Mouse (Mus musculus) adrenal gland, adult 8-10 months (tissue): ENCODE measurements around the gene 1700017N19Rik. TPM values are rescaled to one million over a fixed set of nuclear protein-coding genes. Genes with fewer than 3 reads are reported as not detected.
"Not testable (repeated sequence)": the region's sequence is repeated elsewhere in the genome, so short reads cannot be mapped to it uniquely, and the experiment has no call there.

Source experiments
- DNase-seq: peaks from one replicate; pipeline ENCODE4 v3.0.0; 2022
- total RNA-seq, 4 experiments: library from RNA; stranded (reverse); gene quantifications; 2 replicates each; pipeline ENCODE4 v1.2.4; 2022

The 1700017N19Rik gene
- not detected for total RNA-seq

DNA sequence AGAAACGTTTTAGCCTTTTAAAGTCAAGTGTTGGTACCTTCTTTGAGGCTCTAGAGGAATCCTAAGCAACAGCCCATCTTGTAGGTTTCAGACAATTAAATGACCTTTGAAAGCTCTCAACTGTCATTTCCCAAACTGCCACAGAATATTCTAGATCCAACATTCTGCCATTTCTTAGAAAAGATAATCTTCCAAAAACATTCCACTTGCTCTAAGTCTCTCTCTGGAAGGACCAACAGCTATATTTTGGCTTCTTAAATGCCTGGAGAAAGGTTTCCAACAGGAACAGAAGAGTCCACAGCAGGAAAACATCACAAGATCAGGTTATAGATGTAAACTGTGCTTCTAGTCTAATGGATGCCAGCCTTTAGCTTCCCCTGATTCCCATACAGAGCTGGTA is at the start of gene 1700017N19Rik, which contains the start of gene 4930430F08Rik:
1700017N19Rik (plus strand) TSS at position 162 of the 400 bp plus-strand sequence.
4930430F08Rik (minus strand) TSS at position 101 of the 400 bp plus-strand sequence.
- no peak for DNase-seq

DNA sequence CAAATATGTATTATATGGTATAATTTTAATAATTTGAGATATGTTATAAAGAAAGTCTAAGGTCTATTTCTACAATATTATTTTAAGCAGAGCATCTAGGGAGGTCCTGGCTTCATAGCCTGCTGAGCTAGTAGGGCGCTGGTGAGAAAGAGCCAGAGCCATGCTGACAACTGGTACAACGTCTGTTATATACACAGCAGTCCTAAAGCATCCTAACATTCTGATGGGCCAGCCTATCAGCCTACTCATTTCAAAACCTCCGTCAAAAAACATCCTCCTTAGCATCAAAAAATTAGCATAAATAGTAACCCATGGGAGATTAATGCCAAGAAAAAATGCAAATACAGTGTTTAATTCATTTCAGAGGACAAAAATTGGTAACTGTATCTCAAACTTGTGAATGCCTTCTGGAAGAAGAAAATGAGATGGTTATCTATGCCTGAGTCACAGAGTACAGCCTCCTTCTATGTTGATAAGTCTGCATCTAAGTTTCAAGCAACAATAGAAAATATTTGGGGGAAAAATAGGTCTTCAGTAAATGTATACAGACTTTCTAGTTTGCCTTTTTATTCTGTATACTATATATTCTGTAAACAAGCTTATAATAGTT is 33.6 kb upstream of the 1700017N19Rik start:
- no peak for DNase-seq

DNA sequence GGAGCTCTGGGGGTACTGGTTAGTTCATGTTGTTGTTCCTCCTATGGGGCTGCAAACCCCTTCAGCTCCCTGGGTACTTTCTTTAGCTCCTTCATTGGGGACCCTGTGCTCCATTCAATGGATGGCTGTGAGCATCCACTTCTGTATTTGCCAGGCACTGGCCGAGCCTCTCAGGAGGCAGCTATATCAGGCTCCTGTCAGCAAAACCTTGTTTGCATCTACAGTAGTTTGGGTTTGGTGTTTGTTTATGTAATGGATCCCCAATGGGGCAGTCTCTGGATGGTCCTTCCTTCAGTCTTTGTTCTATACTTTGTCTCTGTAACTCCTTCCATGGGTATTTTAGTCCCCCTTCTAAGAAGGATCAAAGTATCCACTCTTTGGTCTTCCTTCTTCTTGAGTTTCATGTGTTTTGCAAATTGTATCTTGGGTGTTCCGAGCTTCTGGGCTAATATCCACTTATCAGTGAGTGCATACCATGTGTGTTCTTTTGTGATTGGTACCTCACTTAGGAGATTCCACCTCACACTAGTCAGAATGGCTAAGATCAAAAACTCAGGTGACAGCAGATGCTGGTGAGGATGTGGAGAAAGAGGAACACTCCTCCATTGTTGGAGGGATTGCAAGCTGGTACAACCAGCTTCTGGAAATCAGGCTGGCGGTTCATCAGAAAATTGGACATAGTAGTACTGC is 29.9 kb upstream of the 1700017N19Rik start:
- not testable (repeated sequence) for DNase-seq

DNA sequence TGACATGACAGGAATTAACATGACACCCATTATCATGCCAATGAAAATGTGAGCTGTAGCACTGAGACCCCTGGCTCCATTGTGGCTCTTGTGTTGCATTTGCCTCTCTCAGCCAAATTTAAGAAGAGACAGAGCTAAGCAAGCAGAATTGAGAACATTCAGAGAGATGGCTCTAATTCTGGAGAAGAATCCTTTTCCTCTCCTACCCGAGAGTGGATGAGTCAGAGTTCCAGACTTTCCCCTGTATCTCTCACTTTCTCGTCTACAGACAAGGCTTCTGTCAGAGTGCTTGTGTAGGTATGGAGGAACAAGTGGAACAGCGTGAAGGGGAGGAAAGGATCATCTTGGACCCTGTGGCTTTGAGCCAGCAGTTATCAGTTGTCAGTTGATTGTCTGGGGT is 26.2 kb upstream of the 1700017N19Rik start:
- DNase-seq = no peak

DNA sequence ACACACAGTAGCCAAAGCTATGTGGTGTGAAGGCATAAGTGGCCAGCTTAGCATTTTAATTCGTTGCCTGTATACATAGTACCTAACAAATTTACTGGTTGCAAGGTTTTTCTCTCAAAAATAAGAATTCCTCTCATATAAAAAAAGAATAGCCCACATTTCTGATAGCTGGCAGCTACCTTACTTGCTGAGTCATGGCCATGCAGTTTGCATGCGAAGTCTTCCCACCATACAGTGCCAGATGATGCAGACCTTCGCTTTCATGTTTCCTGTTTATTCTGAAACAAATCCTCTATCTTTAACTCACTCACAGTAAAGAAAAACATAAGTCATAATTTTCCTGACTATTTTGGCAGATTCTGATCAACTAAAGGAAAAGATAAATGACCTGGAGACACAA is 18.6 kb upstream of the 1700017N19Rik start:
- DNase-seq = no peak

DNA sequence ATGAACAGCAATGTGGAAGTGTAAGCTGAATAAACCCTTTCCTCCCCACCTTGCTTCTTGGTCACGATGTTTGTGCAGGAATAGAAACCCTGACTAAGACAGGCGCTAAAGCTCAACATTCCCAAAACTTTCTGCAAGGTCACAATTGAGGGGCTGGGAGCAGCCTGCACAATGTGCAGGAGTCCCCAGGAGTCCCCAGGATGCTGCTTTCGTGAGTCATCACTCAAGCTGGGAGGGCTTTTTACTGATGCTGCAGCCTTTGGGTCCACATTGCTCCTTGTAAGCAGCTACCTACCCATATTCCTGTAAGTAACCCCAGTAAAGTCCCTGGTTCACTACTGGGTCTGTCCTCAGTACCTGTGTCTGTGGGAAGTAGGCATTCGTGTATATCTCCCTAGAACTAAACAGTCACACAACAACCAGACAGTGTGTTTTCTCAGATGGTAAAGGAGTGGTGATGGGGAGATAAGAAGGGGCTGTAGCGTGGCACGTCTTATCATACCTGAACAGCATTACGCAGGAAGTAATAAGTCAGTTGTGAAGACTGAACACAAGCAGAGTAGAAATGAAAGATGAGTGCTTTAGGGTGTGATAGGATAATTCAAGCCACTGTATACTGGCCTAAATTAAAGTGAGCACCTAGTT is 15.7 kb upstream of the 1700017N19Rik start:
- DNase-seq = no peak

DNA sequence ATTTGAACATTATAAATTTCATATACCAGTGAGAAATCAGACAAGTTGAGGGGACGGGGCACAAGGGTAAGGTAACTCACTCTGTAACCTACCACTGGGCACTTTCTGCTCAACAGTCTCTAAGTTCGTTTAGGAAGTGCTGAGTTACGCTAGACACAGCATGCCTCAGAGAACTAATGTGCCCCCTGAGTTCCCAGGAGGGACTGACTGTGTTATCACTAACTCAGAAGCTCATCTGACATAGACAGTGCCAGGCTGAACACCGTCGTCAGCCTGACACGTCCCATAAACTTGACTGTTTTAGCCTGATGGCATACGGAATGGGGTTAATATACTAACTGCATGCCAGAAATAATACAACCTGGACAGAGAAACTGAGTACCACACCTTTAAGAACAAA is 15.0 kb upstream of the 1700017N19Rik start:
- no peak for DNase-seq

DNA sequence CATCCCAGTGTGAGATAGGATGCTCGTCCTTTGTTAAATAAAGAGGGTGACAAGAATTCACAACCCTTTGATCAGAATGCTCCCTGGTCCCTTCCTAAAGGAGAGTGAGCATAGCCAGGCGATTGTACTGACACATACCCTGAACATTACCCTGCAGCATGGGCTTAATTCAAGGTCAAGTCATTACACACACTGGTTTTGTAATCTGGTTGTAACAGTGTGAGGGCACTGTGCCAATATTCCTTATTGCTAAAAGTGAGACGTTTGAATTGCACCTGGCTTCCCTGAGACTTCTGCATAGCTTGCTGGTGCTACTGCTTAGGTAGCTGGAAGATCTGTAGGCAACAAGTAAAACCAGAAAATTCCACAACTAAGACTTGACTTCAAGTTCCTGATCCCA is 6.1 kb upstream of the 1700017N19Rik start:
- no peak for DNase-seq

DNA sequence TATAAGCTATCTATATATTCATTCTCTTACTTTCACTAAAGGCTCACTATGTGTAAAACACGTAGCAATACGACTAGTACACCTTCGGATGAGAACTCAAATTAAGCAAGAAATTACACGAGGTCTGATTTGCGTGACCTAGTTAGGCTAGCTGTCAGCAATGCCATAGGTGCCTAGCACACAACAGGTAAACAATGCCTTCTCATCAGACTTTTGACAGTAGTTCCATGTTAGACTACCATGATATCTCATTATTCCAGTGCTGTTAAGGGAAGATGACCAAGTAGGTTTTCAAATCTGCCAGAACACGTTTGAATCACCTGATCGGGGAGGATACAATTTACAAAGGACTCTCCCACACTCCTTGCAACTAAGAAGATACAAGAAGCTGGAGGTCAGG is 1.8 kb upstream of the 1700017N19Rik start:
- DNase-seq = no peak

DNA sequence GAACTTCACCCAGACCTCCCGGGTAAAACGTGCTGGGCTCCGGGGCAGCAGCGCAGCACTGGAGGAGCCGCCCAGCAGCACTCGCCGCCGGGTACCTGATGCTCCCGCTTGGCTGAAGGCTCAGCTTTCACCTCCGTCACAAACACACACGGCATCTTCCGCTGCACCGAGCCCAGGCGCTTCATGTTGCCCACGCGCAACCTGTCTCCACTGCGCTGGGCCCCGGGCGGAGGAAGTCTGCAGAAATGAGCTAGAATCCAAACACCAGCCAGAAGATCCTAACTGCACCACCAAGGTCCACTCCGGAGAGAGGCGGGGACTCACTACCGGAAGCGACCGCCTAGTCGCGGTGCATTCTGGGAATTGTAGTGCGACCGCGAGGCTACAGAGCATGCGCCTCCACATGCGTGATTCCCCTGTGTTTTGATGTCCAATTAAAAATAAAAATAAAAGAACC is 1.3 kb upstream of the 1700017N19Rik start:
- DNase-seq = peak; percentile 83

DNA sequence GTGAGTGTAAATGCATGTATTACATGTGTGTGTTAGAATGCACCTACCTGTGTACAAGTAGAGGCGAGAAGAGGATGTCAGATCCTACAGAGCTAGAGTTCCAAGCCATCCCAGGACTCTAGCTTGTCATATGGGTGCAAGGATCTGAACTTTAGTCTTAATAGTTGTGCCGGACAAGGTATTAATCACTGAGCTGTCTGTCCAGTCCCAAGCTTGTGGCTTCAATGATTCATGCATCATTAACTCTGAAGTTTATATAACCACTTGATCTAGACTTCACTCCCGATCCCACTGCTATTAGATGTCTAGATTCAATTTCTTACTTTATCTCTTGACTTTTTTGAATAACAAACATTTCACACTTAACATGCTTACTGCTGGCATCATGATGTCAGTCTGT is 8.1 kb downstream of the 1700017N19Rik start:
- DNase-seq = no peak

DNA sequence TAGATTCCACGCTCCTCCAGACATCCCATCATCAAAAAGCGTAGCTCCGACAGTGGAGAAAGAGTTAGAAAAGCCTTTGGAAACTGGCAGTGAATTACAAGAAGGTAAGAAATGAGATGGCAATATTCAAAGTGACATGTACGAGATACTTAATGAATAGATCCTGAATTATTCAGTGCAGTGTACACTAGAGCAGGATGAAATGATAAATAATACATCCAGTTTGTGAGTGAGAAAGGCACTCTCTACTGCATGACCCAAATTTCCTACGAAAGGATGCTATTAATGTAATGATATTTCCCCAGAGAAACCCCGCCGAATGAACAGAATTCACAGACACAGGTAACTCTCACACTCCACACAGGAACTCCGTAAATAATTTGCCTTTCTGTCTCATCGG is 13.2 kb downstream of the 1700017N19Rik start:
- no peak for DNase-seq

DNA sequence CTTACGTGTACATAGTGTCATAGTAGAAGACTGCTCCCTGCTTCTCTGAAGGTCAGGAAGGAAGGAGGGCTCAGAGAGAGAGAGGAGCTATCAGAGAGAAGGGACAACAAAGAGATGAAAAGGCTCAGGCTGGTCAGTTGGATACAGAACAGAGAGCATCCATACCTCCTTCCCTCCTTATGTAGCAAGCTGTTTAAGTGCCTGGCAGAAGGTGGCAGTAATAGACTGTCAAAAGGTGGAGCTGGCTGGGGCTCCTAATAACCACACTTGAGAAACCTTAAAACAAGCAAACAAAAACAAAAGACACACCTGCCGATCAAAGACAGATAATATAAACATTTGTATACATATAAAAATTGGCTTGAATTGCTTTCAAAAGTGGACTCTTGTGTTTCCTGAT is 14.0 kb downstream of the 1700017N19Rik start:
- no peak for DNase-seq

DNA sequence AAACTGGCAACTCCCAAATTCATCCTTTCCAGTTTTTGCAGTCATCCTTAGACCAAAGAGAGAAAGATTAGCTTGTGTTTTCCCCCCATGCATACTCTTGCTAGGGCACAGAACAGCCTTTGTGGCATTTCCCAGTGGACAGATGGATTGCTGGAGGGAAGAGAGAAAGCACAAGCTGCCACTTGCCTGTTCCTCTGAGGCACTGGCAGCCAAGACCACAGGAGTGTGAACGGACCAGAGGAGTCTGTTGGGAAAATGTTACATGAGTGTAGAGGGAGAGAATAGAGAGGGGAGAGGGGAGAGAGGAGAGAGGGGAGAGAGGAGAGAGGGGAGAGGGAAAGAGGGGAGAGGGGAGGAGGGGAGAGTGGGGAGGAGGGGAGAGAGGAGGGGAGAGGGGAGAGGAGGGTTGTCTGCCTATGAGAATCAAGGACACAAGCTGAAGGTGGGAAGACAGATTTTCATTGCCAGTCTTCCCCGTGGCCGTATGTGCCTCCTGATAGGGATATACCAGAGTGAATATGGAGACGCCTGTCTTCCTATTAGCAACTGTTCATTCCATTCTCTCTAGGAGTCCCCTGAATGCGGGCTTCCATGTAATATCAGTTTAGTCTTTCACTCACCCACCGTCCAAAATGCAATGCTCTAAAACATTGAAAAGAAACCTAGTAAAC is 27.1 kb downstream of the 1700017N19Rik start:
- DNase-seq = no peak

DNA sequence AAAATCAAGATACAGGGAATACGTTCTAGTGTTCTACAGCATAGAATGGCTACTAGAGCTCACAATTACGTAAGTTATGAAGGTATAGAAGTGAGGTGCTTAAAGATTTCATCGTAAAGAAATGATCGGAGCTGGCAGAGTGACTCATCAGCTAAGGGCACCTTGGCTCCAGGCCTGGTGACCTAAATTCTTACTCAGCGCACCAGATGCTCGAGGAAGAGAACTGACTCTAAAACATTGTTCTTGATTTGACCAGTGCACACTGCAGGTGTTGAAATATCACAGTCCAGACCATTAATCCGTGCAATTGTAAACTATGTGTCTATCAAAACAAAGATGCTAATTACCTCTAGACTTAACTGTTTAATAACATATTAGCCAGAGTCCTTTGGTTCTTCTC is 29.2 kb downstream of the 1700017N19Rik start:
- DNase-seq = no peak

DNA sequence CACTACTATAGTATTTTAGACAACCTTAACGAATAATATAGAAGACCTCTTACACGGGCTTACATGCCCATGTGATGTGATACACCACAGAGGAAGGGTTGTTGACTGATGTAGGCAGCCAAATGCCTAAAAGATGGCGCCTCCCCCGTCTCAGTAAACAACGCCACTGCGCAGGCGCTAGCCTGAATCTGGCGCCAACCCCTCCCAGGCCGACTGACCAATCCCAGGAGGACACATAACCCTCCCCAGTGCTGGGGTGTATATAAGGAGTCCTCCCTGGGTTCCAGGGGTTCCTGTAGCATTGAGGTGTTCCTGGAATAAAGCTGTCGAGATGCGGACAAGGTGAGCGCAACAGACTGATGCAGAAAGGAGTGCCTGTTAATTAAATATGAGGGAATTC is 29.8 kb downstream of the 1700017N19Rik start:
- no peak for DNase-seq

DNA sequence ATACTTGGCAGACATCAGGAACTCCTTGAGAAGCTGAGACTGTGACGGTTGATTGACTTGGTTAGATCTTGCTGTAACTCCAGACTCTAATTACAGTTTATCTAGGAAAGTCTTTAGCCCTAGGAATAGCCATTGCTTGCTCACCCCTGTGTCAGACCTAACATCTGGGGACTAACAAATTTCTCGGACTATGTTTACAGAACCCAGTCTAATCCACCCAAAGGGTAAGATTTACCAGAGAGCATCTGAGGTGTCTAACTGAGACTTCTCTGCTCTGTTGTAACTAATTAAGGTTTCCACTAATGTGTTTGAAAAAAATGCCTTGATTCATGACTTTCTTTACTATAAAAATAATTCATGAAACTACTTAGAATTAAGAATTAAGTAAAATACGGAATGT is 32.2 kb downstream of the 1700017N19Rik start:
- DNase-seq = no peak

DNA sequence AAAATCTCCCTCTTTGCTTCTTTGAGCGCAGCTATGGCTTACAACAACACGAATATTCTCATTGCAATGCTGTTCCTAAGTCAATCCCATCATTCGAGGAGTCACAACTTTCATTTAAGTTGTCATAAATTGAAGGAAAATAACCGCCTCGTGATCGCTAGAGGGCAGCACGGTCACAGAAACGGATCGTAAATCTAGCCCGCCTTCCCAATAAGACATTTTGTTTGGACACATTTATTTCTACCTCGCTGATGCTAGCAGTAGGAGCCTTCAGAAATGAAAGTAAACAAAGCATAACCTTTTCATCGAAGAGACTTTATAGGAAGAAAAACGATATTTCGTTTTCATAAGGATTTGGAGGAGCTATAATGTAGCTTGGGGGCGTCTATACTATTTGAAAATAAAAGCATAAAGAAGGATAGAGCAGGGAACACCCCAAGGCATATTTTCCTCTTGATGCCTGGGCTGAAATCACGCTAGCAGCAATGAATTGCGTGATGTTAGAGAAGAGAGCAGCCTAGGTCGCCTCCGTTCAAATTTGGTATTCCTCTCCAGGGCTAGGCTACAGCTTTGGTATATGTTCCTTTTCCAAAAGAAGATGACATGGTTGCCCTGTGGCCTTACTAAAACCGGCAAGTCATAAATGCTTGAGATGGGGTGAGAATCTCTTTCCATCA is 39.6 kb downstream of the 1700017N19Rik start:
- no peak for DNase-seq

DNA sequence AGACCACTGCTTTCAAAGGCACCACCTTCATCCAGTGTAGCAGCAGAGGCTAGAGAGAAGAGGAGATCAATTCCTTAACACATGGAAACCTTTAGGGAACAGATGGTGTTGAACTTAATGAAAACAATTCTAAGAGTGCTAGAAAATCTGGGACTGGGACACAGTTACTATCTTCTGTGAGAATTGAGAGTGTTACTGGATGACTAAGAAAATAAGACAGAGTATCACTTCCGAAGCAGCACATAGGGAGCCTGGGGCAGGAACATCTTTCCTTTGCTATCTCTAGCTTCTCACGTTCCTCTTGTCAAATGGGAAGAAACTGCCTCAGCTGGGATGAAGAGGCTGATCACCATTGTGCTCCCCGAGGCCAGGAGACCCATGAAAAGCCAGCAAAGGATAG is 52.6 kb downstream of the 1700017N19Rik start:
- DNase-seq = no peak

DNA sequence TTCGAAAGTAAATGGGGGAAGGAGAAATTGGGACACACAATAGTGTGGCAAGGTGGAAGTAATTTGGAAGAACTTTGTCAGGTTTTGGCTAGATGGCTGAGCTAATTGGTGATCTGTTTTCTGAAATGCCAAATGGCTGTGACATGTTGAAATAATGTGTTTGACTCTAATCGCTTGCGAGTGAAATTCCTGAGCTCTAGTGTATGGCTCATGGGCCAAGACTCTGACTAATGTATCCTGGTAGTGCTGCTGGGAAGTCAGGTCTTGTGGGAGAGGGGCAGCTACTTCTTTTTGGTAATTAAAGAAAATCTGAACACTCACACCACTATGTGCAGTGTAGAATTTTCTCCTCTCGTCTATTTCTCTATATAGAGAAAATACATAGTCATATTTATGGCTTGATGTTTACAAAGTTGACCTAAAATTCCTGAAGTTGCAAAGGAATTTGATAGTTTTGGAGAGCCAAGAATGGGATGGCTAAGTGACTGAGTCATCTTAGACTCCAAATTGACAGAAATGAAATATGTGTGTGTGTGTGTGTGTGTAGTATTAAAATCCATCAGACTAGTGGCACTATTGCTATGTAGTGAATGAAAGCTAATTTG is 55.1 kb downstream of the 1700017N19Rik start:
- no peak for DNase-seq

DNA sequence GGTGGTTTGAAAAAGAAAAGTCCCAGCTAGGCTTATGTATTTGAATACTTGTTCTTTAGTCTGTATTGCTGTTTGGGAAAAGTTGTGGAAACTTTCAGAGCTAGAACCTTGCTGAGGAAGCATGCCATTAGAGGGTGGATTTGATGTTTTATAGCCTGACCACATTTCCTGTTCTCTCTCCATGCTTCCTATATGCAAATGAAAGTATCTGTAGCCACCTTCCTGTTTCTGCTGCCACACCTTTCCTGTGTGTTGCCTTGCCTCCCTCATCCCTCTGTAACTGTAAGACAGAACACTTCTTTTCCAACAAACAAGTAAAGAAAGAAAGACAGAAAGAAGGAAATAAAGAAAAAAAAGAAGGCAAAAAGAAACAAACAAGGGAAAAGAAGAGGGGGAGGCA is 63.9 kb downstream of the 1700017N19Rik start:
- DNase-seq = no peak

DNA sequence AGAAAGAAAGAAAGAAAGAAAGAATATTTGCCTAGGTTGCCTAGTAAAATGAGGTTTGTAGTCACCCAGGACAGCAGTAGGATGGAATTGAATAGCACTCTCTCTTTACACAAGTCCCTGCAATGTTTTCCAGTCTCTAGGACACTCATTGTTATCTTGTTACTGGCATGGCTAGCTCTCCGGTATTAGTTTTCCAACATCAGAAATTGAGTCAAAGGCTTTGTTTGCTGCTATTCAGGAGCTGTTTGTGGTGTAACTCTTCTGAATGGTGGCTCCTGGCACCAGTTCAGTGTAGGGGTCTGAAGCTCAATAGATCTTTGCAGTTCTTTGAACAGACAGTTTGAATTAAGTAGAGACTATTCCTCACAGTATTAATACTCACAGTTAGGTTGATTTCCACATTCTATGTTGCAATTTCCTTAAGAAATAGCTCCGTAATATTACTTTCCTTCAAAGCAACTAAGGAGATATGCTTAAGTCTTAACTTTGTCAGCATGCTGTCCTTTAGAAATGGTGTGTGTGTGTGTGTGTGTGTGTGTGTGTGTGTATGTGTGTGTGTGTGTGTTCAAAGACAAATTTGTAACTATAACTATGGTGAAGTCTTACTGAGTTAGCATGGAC is 71.8 kb downstream of the 1700017N19Rik start:
- DNase-seq = no peak
